Mouse (Mus musculus) liver, embryonic 14.5 days (tissue): ENCODE data around the gene Ms4a7. TPM values are rescaled to one million over a fixed set of nuclear protein-coding genes. Genes with fewer than 3 reads are reported as not detected.

Experiments
- ATAC-seq: fragments of 200-750 bp; cut with Nextera tagmentation; 2 replicates; pipeline ENCODE4 v1.8.0; 2017; ENCODE audit warnings: moderate number of reproducible peaks, mild to moderate bottlenecking, moderate library complexity; ENCODE audit not compliant: insufficient read depth
- DNase-seq, 3 experiments: peaks; one replicate each; pipeline ENCODE4 v3.0.0-alpha.2; 2012 to 2013; ENCODE audit warnings: low read depth in 3 of 3, low spot score in 3 of 3
- H3K27ac ChIP-seq: fragments of 300-500 bp; sonication (generic); 2 replicates; pipeline ENCODE4 v1.5.1; 2014; ENCODE audit warnings: moderate library complexity, mild to moderate bottlenecking, control low read depth, inconsistent platforms
- H3K27me3 ChIP-seq: fragments of 300-500 bp; sonication (generic); 2 replicates; pipeline ENCODE4 v1.6.1; 2014; ENCODE audit warnings: mild to moderate bottlenecking, low read length, moderate library complexity; ENCODE audit not compliant: control insufficient read depth, insufficient read depth
- H3K36me3 ChIP-seq: fragments of 300-500 bp; sonication (generic); replicated peaks from 2 replicates; pipeline ENCODE4 v1.6.1; 2014; ENCODE audit warnings: low read depth; ENCODE audit not compliant: control insufficient read depth, insufficient read depth
- H3K4me1 ChIP-seq, 2 experiments: fragments of 200-500 bp in 1 of 2; fragments of 300-500 bp in 1 of 2; sonication (generic) in 1 of 2; replicated peaks; 2 replicates each; pipeline ENCODE4 v1.6.1; 2012 to 2014; ENCODE audit warnings: antibody characterized with exemption in 1 of 2, inconsistent platforms in 1 of 2, low read length in 1 of 2; ENCODE audit not compliant: control insufficient read depth in 2 of 2, insufficient read depth in 2 of 2
- H3K4me2 ChIP-seq: fragments of 300-500 bp; sonication (generic); 2 replicates; pipeline ENCODE4 v1.6.1; 2014; ENCODE audit warnings: low read depth, mild to moderate bottlenecking, control low read depth, moderate library complexity
- H3K4me3 ChIP-seq, 2 experiments: fragments of 200-500 bp in 1 of 2; fragments of 300-500 bp in 1 of 2; sonication (generic) in 1 of 2; 2 replicates each; pipeline ENCODE4 v1.5.1; 2012 to 2014; ENCODE audit warnings: low read depth in 2 of 2, low read length in 2 of 2, mild to moderate bottlenecking in 2 of 2, control low read depth in 1 of 2, inconsistent platforms in 1 of 2, moderate library complexity in 1 of 2; ENCODE audit not compliant: insufficient read depth in 1 of 2
- H3K9ac ChIP-seq: fragments of 300-500 bp; sonication (generic); replicated peaks from 2 replicates; pipeline ENCODE4 v1.6.1; 2014; ENCODE audit warnings: mild to moderate bottlenecking, control low read depth, moderate library complexity
- H3K9me3 ChIP-seq: fragments of 300-500 bp; sonication (generic); 2 replicates; pipeline ENCODE4 v1.6.1; 2016; ENCODE audit warnings: low read length, mixed read lengths; ENCODE audit not compliant: control insufficient read depth
- CTCF ChIP-seq: IDR thresholded peaks from 2 replicates; pipeline ENCODE4 v1.5.1; 2016; ENCODE audit warnings: antibody characterized with exemption, low read depth, control low read depth
- EP300 ChIP-seq: IDR thresholded peaks from 2 replicates; pipeline ENCODE4 v1.6.1; 2016; ENCODE audit warnings: antibody characterized with exemption, low read depth
- WGBS: fragments of 180-500 bp; shearing (Covaris S2); extraction: QIAGEN DNeasy Blood & Tissue Kit; methylation state at CpG from one replicate; pipeline ENCODE4 v1.1.7; 2014; ENCODE audit not compliant: insufficient replicate concordance; 5-methylcytosine and 5-hydroxymethylcytosine counted together
- polyA plus RNA-seq, 2 experiments: library from polyadenylated mRNA; depleted of rRNA in 1 of 2; stranded (reverse) in 1 of 2; unstranded in 1 of 2; fragments of >200 nt; fragmentation: Nextera tagmentation in 1 of 2; extraction: Ambion mirVana in 1 of 2; gene quantifications; 2 replicates each; pipeline versions ENCODE4 v1.2.1 to v1.2.3; 2012 to 2014

Gene Ms4a7
- 0.48 and 0.61 TPM in 2 replicates for polyA plus RNA-seq (2012; rRNA removed)
- polyA plus RNA-seq (2014; fragmentation: Nextera tagmentation; extraction: Ambion mirVana) = 0.75 and 1.4 TPM in 2 replicates

GRCm38 (mm10) chr19:11335932-11336331 is at the start of gene Ms4a7:
Gene Ms4a7 (minus strand): TSS chr19:11336146.
- 40% methylated on average over 6 of the region's 6 CpGs for WGBS
- no peak within 1 kb of the TSS for H3K4me2 ChIP-seq
- DNase-seq = peak in 2 of 3 experiments; percentile 1 to 3

GRCm38 (mm10) chr19:11376399-11376798 is 40.5 kb upstream of the Ms4a7 start:
- Histone ChIP-seq H3K36me3 (no peaks in the 10 kb centered on the region), H3K4me2 (no peak overlapping the region), H3K9me3 (no peaks in the 10 kb centered on the region), H3K27me3 (no peaks in the 10 kb centered on the region), H3K4me3 (no peak overlapping the region), H3K9ac (no peak overlapping the region), H3K27ac (no peak overlapping the region), H3K4me1 (no peaks in the 10 kb centered on the region)
- DNase-seq (no peak), ATAC-seq (no peak)
- no peak for TF ChIP-seq EP300
- TF ChIP-seq CTCF = no peak
- WGBS = 34% methylated on average over 2 of the region's 2 CpGs

More at GRCm38 (mm10) chr19:11335932-11336331, at the start of gene Ms4a7:
- Histone ChIP-seq H3K27me3 (no peaks in the 10 kb centered on the region), H3K9me3 (no peaks in the 10 kb centered on the region), H3K36me3 (no peaks in the 10 kb centered on the region), H3K4me1 (no peaks in the 10 kb centered on the region), H3K27ac (no peak within 1 kb of the TSS), H3K4me3 (no peak within 1 kb of the TSS), H3K9ac (no peak within 1 kb of the TSS)
- ATAC-seq = no peak
- TF ChIP-seq CTCF (no peak), EP300 (no peak)

- 62% methylated on average over 2 of the region's 2 CpGs for WGBS
- Histone ChIP-seq H3K9ac (no peak within 1 kb of the TSS), H3K27me3 (no peaks in the 10 kb centered on the region), H3K4me3 (no peak within 1 kb of the TSS), H3K36me3 (no peaks in the 10 kb centered on the region), H3K9me3 (no peaks in the 10 kb centered on the region), H3K27ac (no peak within 1 kb of the TSS), H3K4me1 (no peaks in the 10 kb centered on the region), H3K4me2 (no peak within 1 kb of the TSS)
- DNase-seq (no peak), ATAC-seq (no peak)
- no peak for TF ChIP-seq CTCF
- no peak for TF ChIP-seq EP300
These were observed 39.3 kb upstream of the Ms4a7 start, which contains the start of gene Ms4a4a for GRCm38 (mm10) chr19:11375273-11375672. Gene Ms4a4a (plus strand): TSS chr19:11375523.

- no peak overlapping the region for H3K27ac ChIP-seq
- no peak overlapping the region for H3K4me3 ChIP-seq
- H3K36me3 ChIP-seq = no peaks in the 10 kb centered on the region
- TF ChIP-seq EP300 (no peak), CTCF (no peak)
- ATAC-seq = no peak
- H3K9ac ChIP-seq = no peak overlapping the region
- no peaks in the 10 kb centered on the region for H3K27me3 ChIP-seq
- no peaks in the 10 kb centered on the region for H3K9me3 ChIP-seq
- H3K4me1 ChIP-seq = no peaks in the 10 kb centered on the region
- DNase-seq = no peak
- no peak overlapping the region for H3K4me2 ChIP-seq
These were observed 35.2 kb upstream of the Ms4a7 start for GRCm38 (mm10) chr19:11371181-11371580.

- DNase-seq (no peak), ATAC-seq (no peak)
- H3K4me1 ChIP-seq = no peaks in the 10 kb centered on the region
- no peak for TF ChIP-seq EP300
- TF ChIP-seq CTCF = no peak
- H3K27me3 ChIP-seq = no peaks in the 10 kb centered on the region
- H3K27ac ChIP-seq = no peak overlapping the region
- no peak overlapping the region for H3K4me3 ChIP-seq
- no peak overlapping the region for H3K9ac ChIP-seq
- H3K4me2 ChIP-seq = no peak overlapping the region
- WGBS = 30% methylated on average over 3 of the region's 3 CpGs
- H3K36me3 ChIP-seq = no peaks in the 10 kb centered on the region
- H3K9me3 ChIP-seq = no peaks in the 10 kb centered on the region
These were observed 32.4 kb upstream of the Ms4a7 start for GRCm38 (mm10) chr19:11368310-11368709.
